ENCODE assay signal across 10 mouse cellular contexts in genomic region chr7:35322732-35323420, GRCm38 (mm10). TPM values are rescaled to one million over a fixed set of nuclear protein-coding genes. Genes with fewer than 3 reads are reported as not detected.
DNase-seq lines count a peak whose midpoint lies in the region; ATAC-seq and TF ChIP-seq lines count a peak whose summit lies in the region.
"Had no signal": no experiment of that assay in that cellular context is flagged by ENCODE, and none has a peak within 500 bp of the region (broad histone marks: within the 10 kb centered on the region; RNA-seq: fewer than 3 reads in every experiment).

No protein-coding gene starts in this region.

- no peaks in the 10 kb centered on the region for H3K27me3 ChIP-seq in kidney, postnatal 0 days (ENCODE audit: insufficient read depth, low read length)
- no peaks in the 10 kb centered on the region for H3K27me3 ChIP-seq in embryonic facial prominence, embryonic 10.5 days (replicated peaks; ENCODE audit: low read depth, poor library complexity, severe bottlenecking)
- H3K27me3 ChIP-seq in hindbrain, postnatal 0 days (ENCODE audit: insufficient read depth, low read length) = no peaks in the 10 kb centered on the region
- no peaks in the 10 kb centered on the region for H3K27me3 ChIP-seq in neural tube, embryonic 13.5 days

- H3K36me3 ChIP-seq in kidney, postnatal 0 days (ENCODE audit: insufficient read depth, low read length) = no peaks in the 10 kb centered on the region
- no peaks in the 10 kb centered on the region for H3K36me3 ChIP-seq in embryonic facial prominence, embryonic 10.5 days (replicated peaks)
- no peaks in the 10 kb centered on the region for H3K36me3 ChIP-seq in hindbrain, postnatal 0 days (ENCODE audit: insufficient read depth, low read length)
- no peaks in the 10 kb centered on the region for H3K36me3 ChIP-seq in neural tube, embryonic 13.5 days

- H3K4me2 ChIP-seq in kidney, postnatal 0 days (ENCODE audit: low read length) = peak overlapping the region; percentile 19; the same call in 1 of the 2 replicates
- peak overlapping the region; percentile 17; the same call in 1 of the 2 replicates for H3K4me2 ChIP-seq in hindbrain, postnatal 0 days (ENCODE audit: low read depth, low read length)
- H3K4me2 ChIP-seq in neural tube, embryonic 13.5 days = peak overlapping the region; percentile 37

- no peaks in the 10 kb centered on the region for H3K4me1 ChIP-seq in kidney, postnatal 0 days (replicated peaks; ENCODE audit: insufficient read depth, low read length)
- H3K4me1 ChIP-seq in embryonic facial prominence, embryonic 10.5 days = peaks cover 16% of the 10 kb centered on the region
- H3K4me1 ChIP-seq in hindbrain, postnatal 0 days (ENCODE audit: insufficient read depth, low read length) = no peaks in the 10 kb centered on the region
- peaks cover 6% of the 10 kb centered on the region for H3K4me1 ChIP-seq in neural tube, embryonic 13.5 days (replicated peaks)

- no peak overlapping the region for H3K4me3 ChIP-seq in kidney, postnatal 0 days (replicated peaks; ENCODE audit: low read depth, low read length)
- H3K4me3 ChIP-seq in embryonic facial prominence, embryonic 10.5 days = peak overlapping the region; percentile 41
- H3K4me3 ChIP-seq in hindbrain, postnatal 0 days (ENCODE audit: low read length) = no peak overlapping the region
- H3K4me3 ChIP-seq in neural tube, embryonic 13.5 days = no peak overlapping the region
- H3K4me3 ChIP-seq: erythroblast, embryonic 14.5 days had no signal

- WGBS in kidney, postnatal 0 days = 11% methylated on average over 11 of the region's 13 CpGs
- 6% methylated on average over 11 of the region's 13 CpGs for WGBS in embryonic facial prominence, embryonic 10.5 days
- WGBS in hindbrain, postnatal 0 days = 7% methylated on average over 11 of the region's 13 CpGs
- 8% methylated on average over 11 of the region's 13 CpGs for WGBS in neural tube, embryonic 13.5 days

- DNase-seq in kidney, postnatal 0 days (ENCODE audit: low spot score) = peak; percentile 8
- DNase-seq in kidney, adult 9 months = no peak
- peak; percentile 31 for DNase-seq in embryonic facial prominence, embryonic 10.5 days (ENCODE audit: low spot score)
- DNase-seq in hindbrain, postnatal 0 days (ENCODE audit: low spot score) = peak; percentile 7
- no peak for DNase-seq in layer of hippocampus, postnatal 36 days
- no peak for DNase-seq in gastrocnemius, postnatal 10 days
- DNase-seq in adrenal gland, postnatal 4 days (ENCODE audit: low spot score in 2 of 2) = no peak

- no peak for ATAC-seq in kidney, postnatal 0 days (replicated peaks; ENCODE audit: low FRiP score, low read depth)
- no peak for ATAC-seq in hindbrain, postnatal 0 days
- ATAC-seq in neural tube, embryonic 13.5 days (ENCODE audit: low read depth) = no peak

- no peak for TF ChIP-seq CTCF in kidney, postnatal 0 days (IDR thresholded peaks at IDR 0.05; ENCODE audit: low read depth)
- TF ChIP-seq CTCF in hindbrain, postnatal 0 days (IDR thresholded peaks at IDR 0.05; ENCODE audit: low read depth) = no peak

- H3K27ac ChIP-seq in kidney, postnatal 0 days = no peak overlapping the region
- H3K27ac ChIP-seq in embryonic facial prominence, embryonic 10.5 days (replicated peaks) = peak overlapping the region; percentile 66
- no peak overlapping the region for H3K27ac ChIP-seq in hindbrain, postnatal 0 days
- no peak overlapping the region for H3K27ac ChIP-seq in neural tube, embryonic 13.5 days (replicated peaks)
- H3K27ac ChIP-seq: liver, embryonic 14.5 days had no signal

- H3K9ac ChIP-seq in kidney, postnatal 0 days (ENCODE audit: low read depth, low read length) = no peak overlapping the region
- H3K9ac ChIP-seq in hindbrain, postnatal 0 days (replicated peaks; ENCODE audit: low read length) = 0 out of 2 replicates have a peak overlapping the region, but pooled peaks have one; percentile 28
- H3K9ac ChIP-seq in neural tube, embryonic 13.5 days = peak overlapping the region; percentile 44
- H3K9ac ChIP-seq: liver, embryonic 14.5 days had no signal

- no peaks in the 10 kb centered on the region for H3K9me3 ChIP-seq in kidney, postnatal 0 days (replicated peaks; ENCODE audit: low read length)
- H3K9me3 ChIP-seq in embryonic facial prominence, embryonic 10.5 days = no peaks in the 10 kb centered on the region
- H3K9me3 ChIP-seq in hindbrain, postnatal 0 days (ENCODE audit: low read length) = no peaks in the 10 kb centered on the region
- H3K9me3 ChIP-seq in neural tube, embryonic 13.5 days = no peaks in the 10 kb centered on the region

RNA-seq across cellular contexts. Expression of gene Gpatch1, which starts 4.6 kb away (rescaled TPM):
- 17.0 and 17.6 TPM in 2 replicates for polyA plus RNA-seq in kidney, postnatal 0 days (2015; fragmentation: Nextera tagmentation; extraction: Ambion mirVana)
- polyA plus RNA-seq in embryonic facial prominence, embryonic 10.5 days (2016; fragmentation: Nextera tagmentation; extraction: Ambion mirVana) = 17.9 and 18.7 TPM in 2 replicates
- 7.0 and 7.5 TPM in 2 replicates for total RNA-seq in hindbrain, postnatal 0 days (2014; rRNA removed)
- polyA plus RNA-seq in hindbrain, postnatal 0 days (2015; fragmentation: Nextera tagmentation; extraction: Ambion mirVana) = 17.9 and 18.9 TPM in 2 replicates
- 19.3 and 23.0 TPM in 2 replicates for polyA plus RNA-seq in neural tube, embryonic 13.5 days (2015; fragmentation: Nextera tagmentation; extraction: Ambion mirVana)
- 10 to 100 TPM; 25.4 to 26.8 TPM for total RNA-seq in layer of hippocampus, postnatal 36 days (2021)
- 1 to 10 TPM; 8.8 TPM for total RNA-seq in gastrocnemius, postnatal 10 days (2021)
- total RNA-seq in adrenal gland, postnatal 4 days (2021) = 10 to 100 TPM; 22.3 to 26.0 TPM

RNA-seq across cellular contexts. Expression of gene Rhpn2, which starts 11.1 kb away (rescaled TPM):
- 14.6 and 15.1 TPM in 2 replicates for polyA plus RNA-seq in kidney, postnatal 0 days (2015; fragmentation: Nextera tagmentation; extraction: Ambion mirVana)
- polyA plus RNA-seq in embryonic facial prominence, embryonic 10.5 days (2016; fragmentation: Nextera tagmentation; extraction: Ambion mirVana) = 5.2 and 5.5 TPM in 2 replicates
- 3.8 and 4.7 TPM in 2 replicates for total RNA-seq in hindbrain, postnatal 0 days (2014; rRNA removed)
- 2.8 and 3.0 TPM in 2 replicates for polyA plus RNA-seq in hindbrain, postnatal 0 days (2015; fragmentation: Nextera tagmentation; extraction: Ambion mirVana)
- polyA plus RNA-seq in neural tube, embryonic 13.5 days (2015; fragmentation: Nextera tagmentation; extraction: Ambion mirVana) = 4.6 and 5.0 TPM in 2 replicates
- 1 to 10 TPM; 4.0 to 6.0 TPM for total RNA-seq in layer of hippocampus, postnatal 36 days (2021)
- total RNA-seq in gastrocnemius, postnatal 10 days (2021) = 1 to 10 TPM in 1 of 2 experiments, under 1 TPM in 1; 0.94 to 1.8 TPM
- 1 to 10 TPM; 2.9 to 4.8 TPM for total RNA-seq in adrenal gland, postnatal 4 days (2021)

Comparison
In these comparisons a context has a peak if more than half of its experiments do, and no peak if none do; other contexts are left out.
1. DNase-seq: peak in kidney, postnatal 0 days (single experiment), embryonic facial prominence, embryonic 10.5 days (single experiment) and hindbrain, postnatal 0 days (single experiment); none in kidney, adult 9 months (single experiment), layer of hippocampus, postnatal 36 days (0 of 2), gastrocnemius, postnatal 10 days (single experiment) and adrenal gland, postnatal 4 days (0 of 2).
2. Peak in every context shown above with its lines, with median percentiles within 50 percentile points of each other: H3K4me2 ChIP-seq.